ENCODE assay signal across 30 mouse cellular contexts in the genomic region with DNA sequence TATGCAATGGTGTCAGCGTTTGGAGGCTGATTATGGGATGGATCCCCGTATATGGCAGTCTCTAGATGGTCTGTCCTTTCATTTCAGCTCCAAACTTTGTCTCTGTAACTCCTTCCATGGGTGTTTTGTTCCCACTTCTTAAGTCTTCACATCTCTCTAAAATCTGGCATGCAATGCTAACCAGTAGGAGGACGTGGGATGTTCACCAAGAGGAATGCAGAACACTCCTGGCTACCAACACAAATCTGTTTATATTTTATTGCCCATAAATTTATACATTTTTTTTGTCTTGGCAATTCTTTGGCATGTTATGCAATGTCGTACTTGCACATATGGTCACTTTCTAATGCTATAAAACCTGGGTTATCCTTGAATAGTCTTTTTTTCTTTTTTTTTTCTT.
DNase-seq lines count a peak whose midpoint lies in the region; ATAC-seq lines count a peak whose summit lies in the region.
"Had no signal": no experiment of that assay in that cellular context is flagged by ENCODE, and none has a peak within 500 bp of the region (broad histone marks: within the 10 kb centered on the region; RNA-seq: fewer than 3 reads in every experiment).

No protein-coding gene starts in this region.

- no peaks in the 10 kb centered on the region for H3K4me1 ChIP-seq in midbrain, embryonic 15.5 days
- H3K4me1 ChIP-seq: heart, embryonic 13.5 days; limb, embryonic 12.5 days; liver, embryonic 15.5 days; neural tube, embryonic 15.5 days; stomach, embryonic 15.5 days had no signal

- H3K9me3 ChIP-seq in midbrain, embryonic 15.5 days, result no peaks in the 10 kb centered on the region
- H3K9me3 ChIP-seq: heart, embryonic 13.5 days; limb, embryonic 12.5 days; liver, embryonic 15.5 days; neural tube, embryonic 15.5 days; stomach, embryonic 15.5 days had no signal

- no peak overlapping the region for H3K4me2 ChIP-seq in midbrain, embryonic 15.5 days
- H3K4me2 ChIP-seq: heart, embryonic 13.5 days; hindbrain, embryonic 14.5 days; limb, embryonic 12.5 days; liver, embryonic 15.5 days; lung, embryonic 14.5 days; neural tube, embryonic 15.5 days; stomach, embryonic 15.5 days had no signal

- H3K4me3 ChIP-seq in midbrain, embryonic 15.5 days, result no peak overlapping the region
- H3K4me3 ChIP-seq: erythroblast, embryonic 14.5 days; heart, adult 2 months; heart, embryonic 13.5 days; limb, embryonic 12.5 days; liver, embryonic 15.5 days; neural tube, embryonic 15.5 days; stomach, embryonic 15.5 days had no signal

- H3K27me3 ChIP-seq in midbrain, embryonic 15.5 days (replicated peaks), result no peaks in the 10 kb centered on the region
- H3K27me3 ChIP-seq: heart, embryonic 13.5 days; limb, embryonic 12.5 days; liver, embryonic 15.5 days; neural tube, embryonic 15.5 days; stomach, embryonic 15.5 days had no signal

- intact Hi-C loops in left cerebral cortex, postnatal 10 days (cut with DNase I), result no loop called here

- peak; percentile 5 to 60 for DNase-seq in layer of hippocampus, adult 18-20 months (ENCODE audit: low spot score in 2 of 2)
- no peak for DNase-seq in layer of hippocampus, postnatal 36 days
- peak; percentile 34 for DNase-seq in left cerebral cortex, adult 11 months (ENCODE audit: low spot score)
- no peak for DNase-seq in left cerebral cortex, postnatal 10 days (ENCODE audit: extremely low spot score in 1 of 2, low spot score in 2 of 2)
- peak; percentile 3 to 59 for DNase-seq in right cerebral cortex, postnatal 36 days (ENCODE audit: low spot score in 2 of 2)
- no peak for DNase-seq in right cerebral cortex, postnatal 14 days
- DNase-seq: adrenal gland, adult 2 months; adrenal gland, postnatal 36 days; cerebellum, adult 2 months; cerebellum, postnatal 14 days; heart, adult 2 months; heart, postnatal 10 days; kidney, adult 9 months; kidney, postnatal 10 days; lung, embryonic 14.5 days; lung, postnatal 14 days; midbrain, embryonic 14.5 days; retina, postnatal 1 day; thymus, postnatal 25 days had no signal

- H3K27ac ChIP-seq in midbrain, embryonic 15.5 days, result no peak overlapping the region
- H3K27ac ChIP-seq: heart, adult 2 months; heart, embryonic 13.5 days; hindbrain, embryonic 14.5 days; limb, embryonic 12.5 days; liver, embryonic 15.5 days; neural tube, embryonic 15.5 days; stomach, embryonic 15.5 days had no signal

- H3K9ac ChIP-seq in midbrain, embryonic 15.5 days, result no peak overlapping the region
- H3K9ac ChIP-seq: heart, embryonic 13.5 days; hindbrain, embryonic 14.5 days; limb, embryonic 12.5 days; liver, embryonic 15.5 days; lung, embryonic 14.5 days; neural tube, embryonic 15.5 days; stomach, embryonic 15.5 days had no signal

- ATAC-seq in midbrain, embryonic 15.5 days (replicated peaks), result no peak
- ATAC-seq: activated CD4-positive, CD25-positive, alpha-beta regulatory T cell, adult 4 months; forebrain, embryonic 16.5 days; intestine, postnatal 0 days had no signal

- no peaks in the 10 kb centered on the region for H3K36me3 ChIP-seq in midbrain, embryonic 15.5 days (replicated peaks)
- H3K36me3 ChIP-seq: heart, embryonic 13.5 days; limb, embryonic 12.5 days; liver, embryonic 15.5 days; neural tube, embryonic 15.5 days; stomach, embryonic 15.5 days had no signal

- WGBS in midbrain, embryonic 15.5 days, result 92% methylated on average over 4 of the region's 4 CpGs

Comparison
In these comparisons a context has a peak if more than half of its experiments do, and no peak if none do; other contexts are left out.
1. DNase-seq: peak in layer of hippocampus, adult 18-20 months (2 of 2), left cerebral cortex, adult 11 months (single experiment) and right cerebral cortex, postnatal 36 days (2 of 2); none in layer of hippocampus, postnatal 36 days (0 of 2), left cerebral cortex, postnatal 10 days (0 of 2) and right cerebral cortex, postnatal 14 days (single experiment).